Mouse (Mus musculus) urinary bladder, postnatal 0 days (tissue): ENCODE measurements around the gene Mogat1. TPM values are rescaled to one million over a fixed set of nuclear protein-coding genes. Genes with fewer than 3 reads are reported as not detected.

ENCODE experiments used
- polyA plus RNA-seq: library from polyadenylated mRNA; unstranded; fragments of >200 nt; fragmentation: Nextera tagmentation; extraction: Ambion mirVana; gene quantifications from 2 replicates; pipeline ENCODE4 v1.2.1, GENCODE M21; 2015

Mogat1 gene
- polyA plus RNA-seq: not detected in 2 replicates

DNA sequence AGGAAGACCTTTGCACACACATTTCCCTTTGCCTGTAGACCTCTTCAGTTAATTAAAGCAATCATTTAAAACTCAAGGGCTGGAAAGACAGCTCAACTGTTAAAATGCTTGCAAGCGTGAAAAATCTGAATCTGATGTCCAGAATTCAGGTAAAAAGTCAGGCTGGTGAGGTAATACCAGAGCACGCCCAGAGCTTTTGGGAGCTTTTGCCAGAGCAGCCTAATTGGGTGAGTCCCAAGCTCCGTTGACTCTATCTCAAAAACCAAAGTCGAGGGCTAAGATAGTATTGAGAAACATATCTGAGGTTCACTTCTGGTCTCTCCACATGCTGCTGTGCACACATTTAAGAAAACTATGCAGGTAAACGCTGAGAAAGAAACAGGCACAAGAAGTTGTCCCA lies at the start of gene Mogat1:
TSS of gene Mogat1 (plus strand) at position 130 of the 400 bp plus-strand sequence.

DNA sequence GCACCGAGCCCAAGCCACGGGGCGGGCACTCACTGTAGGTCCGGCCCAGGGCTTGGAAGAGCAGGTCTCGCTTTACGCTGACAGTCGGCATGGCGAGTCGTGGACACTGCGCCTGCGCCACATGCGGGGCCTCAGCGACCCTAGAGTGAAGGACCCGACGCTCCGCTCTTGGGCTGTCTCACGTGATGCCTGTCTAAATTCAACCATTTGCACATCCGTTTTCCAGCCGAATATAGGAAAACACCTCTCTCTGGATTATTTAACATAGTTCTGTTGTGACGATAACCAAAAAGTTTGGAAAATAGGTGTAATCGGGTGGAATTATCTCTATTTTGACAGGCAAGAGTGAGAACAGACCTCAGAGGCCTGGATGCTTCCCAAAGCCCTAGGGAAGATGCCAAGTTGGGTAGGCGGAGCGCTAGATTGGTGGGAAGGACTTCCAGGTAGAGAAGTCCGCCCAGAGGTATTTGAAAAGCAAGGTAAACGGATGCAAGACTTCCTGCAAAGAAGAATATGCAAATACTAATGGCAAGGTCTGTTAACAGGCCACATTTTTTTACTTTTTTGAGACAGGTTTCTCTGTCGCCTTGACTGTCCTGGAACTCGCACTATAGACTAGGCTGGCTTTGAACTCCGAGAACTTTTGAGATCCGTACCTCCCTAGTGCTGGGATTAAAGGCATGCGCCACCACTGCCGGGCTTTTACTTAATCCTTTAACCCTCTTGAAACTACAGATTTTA lies 21.9 kb upstream of the Mogat1 start, which contains the start of gene Farsb:
TSS of gene Farsb (minus strand) at position 146 of the 741 bp plus-strand sequence.

GRCm38 (mm10) chr1:78511621-78512160 lies 900 bp downstream of the Mogat1 start, which contains the start of gene BC035947:
TSS of gene BC035947 (minus strand) at chr1:78512158.

Other genes with a start within 250 kb of the Mogat1 start
- 0.15 and 0.16 TPM in 2 replicates for gene Sgpp2, start 200.6 kb upstream of the Mogat1 start, polyA plus RNA-seq
- gene Farsb, start 22.1 kb upstream of the Mogat1 start, polyA plus RNA-seq: 62.7 and 70.4 TPM in 2 replicates
- not detected in 2 replicates for gene BC035947, start 1.2 kb downstream of the Mogat1 start, polyA plus RNA-seq
- gene Acsl3, start 146.8 kb downstream of the Mogat1 start, polyA plus RNA-seq: 21.8 and 31.2 TPM in 2 replicates
- gene Utp14b, start 147.0 kb downstream of the Mogat1 start, polyA plus RNA-seq: 1.4 and 2.3 TPM in 2 replicates